Mouse (Mus musculus) stomach, embryonic 15.5 days (tissue): ENCODE measurements around the gene Bik. TPM values are rescaled to one million over a fixed set of nuclear protein-coding genes. Genes with fewer than 3 reads are reported as not detected.
A peak's percentile ranks its signal among the peaks of the same experiment; 100 is the strongest.
"Not testable (repeated sequence)": the region's sequence is repeated elsewhere in the genome, so short reads cannot be mapped to it uniquely, and the experiment has no call there.

Experiments used
- ATAC-seq: fragments of 200-750 bp; cut with Nextera tagmentation; 2 replicates; pipeline ENCODE4 v1.8.0; 2017; ENCODE audit warnings: low read depth, moderate number of reproducible peaks, moderate TSS enrichment; ENCODE audit not compliant: insufficient read depth, low FRiP score
- H3K27ac ChIP-seq: fragments of 300-500 bp; sonication (generic); 2 replicates; pipeline ENCODE4 v1.5.1; 2015; ENCODE audit warnings: mild to moderate bottlenecking, inconsistent platforms
- H3K27me3 ChIP-seq: fragments of 300-500 bp; sonication (generic); replicated peaks from 2 replicates; pipeline ENCODE4 v1.6.1; 2015; ENCODE audit warnings: inconsistent platforms
- H3K36me3 ChIP-seq: fragments of 300-500 bp; sonication (generic); 2 replicates; pipeline ENCODE4 v1.6.1; 2015; ENCODE audit warnings: inconsistent platforms
- H3K4me1 ChIP-seq: fragments of 300-500 bp; sonication (generic); 2 replicates; pipeline ENCODE4 v1.6.1; 2015; ENCODE audit warnings: inconsistent platforms
- H3K4me2 ChIP-seq: fragments of 300-500 bp; sonication (generic); 2 replicates; pipeline ENCODE4 v1.6.1; 2015; ENCODE audit warnings: mild to moderate bottlenecking, inconsistent platforms
- H3K4me3 ChIP-seq: fragments of 300-500 bp; sonication (generic); replicated peaks from 2 replicates; pipeline ENCODE4 v1.5.1; 2015; ENCODE audit warnings: inconsistent platforms
- H3K9ac ChIP-seq: fragments of 300-500 bp; sonication (generic); 2 replicates; pipeline ENCODE4 v1.6.1; 2015; ENCODE audit warnings: inconsistent platforms
- H3K9me3 ChIP-seq: fragments of 300-500 bp; sonication (generic); 2 replicates; pipeline ENCODE4 v1.6.1; 2016; ENCODE audit warnings: inconsistent platforms
- WGBS: fragments of 180-500 bp; shearing (Covaris S2); methylation state at CpG from one replicate; pipeline ENCODE4 v1.1.7; 2015; 5-methylcytosine and 5-hydroxymethylcytosine counted together
- polyA plus RNA-seq: library from polyadenylated mRNA; unstranded; fragments of >200 nt; fragmentation: Nextera tagmentation; extraction: Ambion mirVana; gene quantifications from 2 replicates; pipeline ENCODE4 v1.2.1, GENCODE M21; 2015

The Bik gene
- polyA plus RNA-seq, 1 experiment from 2014 or later: 5.8 TPM

DNA sequence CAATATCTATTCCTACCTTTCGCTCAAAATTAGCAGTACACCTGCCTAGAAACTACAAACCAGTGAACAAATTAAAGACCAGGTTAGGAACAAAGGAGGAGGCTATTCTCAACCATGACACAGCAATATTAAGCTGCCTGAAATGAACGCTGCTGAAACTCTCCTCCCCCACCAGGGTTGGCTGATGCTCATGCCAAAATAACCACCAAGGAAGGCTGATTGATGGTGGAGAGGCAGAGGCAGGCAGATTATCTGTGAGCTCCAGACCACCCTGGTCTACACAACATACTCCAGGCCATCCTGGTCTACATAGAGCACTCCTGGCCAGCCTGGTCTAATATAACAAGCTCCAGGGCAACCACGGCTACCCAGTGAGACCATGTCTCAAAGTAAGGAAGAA is 31.5 kb upstream of the Bik start:
- no peak overlapping the region for H3K4me3 ChIP-seq
- no peak overlapping the region for H3K27ac ChIP-seq
- H3K9me3 ChIP-seq: no peaks in the 10 kb centered on the region
- no peak overlapping the region for H3K9ac ChIP-seq
- peaks cover 16% of the 10 kb centered on the region for H3K36me3 ChIP-seq
- H3K27me3 ChIP-seq: no peaks in the 10 kb centered on the region
- H3K4me1 ChIP-seq: no peaks in the 10 kb centered on the region
- no peak overlapping the region for H3K4me2 ChIP-seq
- WGBS: 82% methylated on average over 3 of the region's 3 CpGs
- ATAC-seq: no peak

DNA sequence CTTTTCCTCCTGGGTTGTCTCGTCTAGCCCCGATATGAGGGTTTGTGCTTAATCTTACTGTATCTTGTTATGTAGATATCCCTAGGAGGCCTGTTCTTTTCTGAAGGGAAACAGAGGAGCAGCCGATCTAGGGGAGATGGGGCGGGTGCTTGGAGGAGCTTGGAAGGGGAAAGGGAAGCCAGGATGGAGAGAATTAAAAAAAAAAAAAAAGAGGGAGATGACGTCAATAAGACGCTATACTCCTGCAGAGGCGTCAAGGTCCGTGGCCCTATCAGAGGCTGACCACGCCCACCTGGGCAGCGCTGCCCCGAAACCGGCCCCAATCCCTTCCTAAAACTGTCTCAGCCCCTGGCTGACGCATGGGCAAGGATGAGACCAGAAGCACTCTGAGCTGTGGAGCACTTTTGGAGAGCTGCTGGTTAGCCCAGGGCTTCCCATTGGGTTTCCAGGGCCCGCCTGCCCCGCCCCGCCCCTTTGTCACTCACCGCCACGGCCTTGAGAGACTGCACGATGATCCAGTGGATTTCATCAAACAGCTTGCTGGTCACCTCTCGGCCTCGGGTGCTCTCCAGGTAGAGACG is 30.8 kb upstream of the Bik start:
- no peak overlapping the region for H3K27ac ChIP-seq
- H3K36me3 ChIP-seq: peaks cover 16% of the 10 kb centered on the region
- WGBS: 69% methylated on average over 22 of the region's 22 CpGs
- H3K9me3 ChIP-seq: no peaks in the 10 kb centered on the region
- no peak overlapping the region for H3K9ac ChIP-seq
- H3K4me3 ChIP-seq: no peak overlapping the region
- no peak for ATAC-seq
- H3K27me3 ChIP-seq: no peaks in the 10 kb centered on the region
- no peak overlapping the region for H3K4me2 ChIP-seq
- H3K4me1 ChIP-seq: no peaks in the 10 kb centered on the region

DNA sequence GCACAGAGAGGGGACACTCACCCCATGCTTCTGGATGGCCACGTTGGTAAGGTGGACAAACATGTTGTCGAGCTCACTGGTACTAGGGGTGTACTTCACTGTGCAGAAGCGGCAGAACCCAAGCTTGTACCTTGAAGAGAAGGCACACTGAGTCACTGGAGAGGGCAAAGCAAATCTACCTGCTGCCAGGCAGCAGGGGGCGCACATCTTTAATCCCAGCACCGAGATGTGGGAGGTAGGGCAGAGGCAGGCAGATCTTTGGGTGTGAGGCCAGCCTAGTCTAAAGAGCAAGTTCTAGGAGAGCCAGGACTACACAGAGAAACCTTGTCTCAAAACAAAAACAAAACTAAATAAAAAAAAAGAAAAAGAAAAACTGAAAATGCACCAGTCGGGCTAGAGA is 29.4 kb upstream of the Bik start:
- no peak for ATAC-seq
- Histone ChIP-seq H3K4me3 (no peak overlapping the region), H3K9ac (no peak overlapping the region), H3K27ac (no peak overlapping the region), H3K9me3 (no peaks in the 10 kb centered on the region), H3K4me1 (no peaks in the 10 kb centered on the region), H3K27me3 (no peaks in the 10 kb centered on the region), H3K4me2 (no peak overlapping the region), H3K36me3 (peaks cover 16% of the 10 kb centered on the region)
- WGBS: 88% methylated on average over 6 of the region's 6 CpGs

DNA sequence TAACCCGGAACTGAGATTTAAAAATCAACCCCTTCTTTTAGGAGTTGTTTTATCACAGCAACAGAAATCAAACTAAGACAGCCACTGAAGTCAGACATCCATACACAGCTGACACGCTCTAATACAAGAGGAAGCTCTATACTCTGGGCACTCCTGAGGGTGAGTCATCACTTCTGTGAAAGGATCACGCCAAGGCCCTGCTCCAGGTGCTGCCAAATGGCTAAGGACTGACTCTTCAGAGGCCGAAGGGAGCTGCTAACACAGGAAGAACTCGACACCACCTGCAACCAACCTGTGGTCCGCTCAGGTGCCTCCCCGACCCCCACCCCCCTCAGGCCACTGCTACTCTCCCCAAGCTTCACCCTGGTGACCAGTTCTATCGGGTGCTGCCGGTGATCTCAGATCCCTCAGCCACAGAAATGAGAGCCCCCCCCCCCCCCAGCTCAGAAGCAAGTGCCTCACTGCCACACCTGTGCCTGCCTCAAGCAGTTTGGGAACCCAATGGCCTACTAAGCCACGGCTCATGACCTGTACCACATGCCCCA is 27.4 kb upstream of the Bik start:
- no peak overlapping the region for H3K4me2 ChIP-seq
- H3K9me3 ChIP-seq: no peaks in the 10 kb centered on the region
- H3K4me3 ChIP-seq: no peak overlapping the region
- peaks cover 14% of the 10 kb centered on the region for H3K36me3 ChIP-seq
- no peak overlapping the region for H3K27ac ChIP-seq
- no peaks in the 10 kb centered on the region for H3K4me1 ChIP-seq
- WGBS: 86% methylated on average over 10 of the region's 10 CpGs
- ATAC-seq: no peak
- no peaks in the 10 kb centered on the region for H3K27me3 ChIP-seq
- H3K9ac ChIP-seq: no peak overlapping the region

DNA sequence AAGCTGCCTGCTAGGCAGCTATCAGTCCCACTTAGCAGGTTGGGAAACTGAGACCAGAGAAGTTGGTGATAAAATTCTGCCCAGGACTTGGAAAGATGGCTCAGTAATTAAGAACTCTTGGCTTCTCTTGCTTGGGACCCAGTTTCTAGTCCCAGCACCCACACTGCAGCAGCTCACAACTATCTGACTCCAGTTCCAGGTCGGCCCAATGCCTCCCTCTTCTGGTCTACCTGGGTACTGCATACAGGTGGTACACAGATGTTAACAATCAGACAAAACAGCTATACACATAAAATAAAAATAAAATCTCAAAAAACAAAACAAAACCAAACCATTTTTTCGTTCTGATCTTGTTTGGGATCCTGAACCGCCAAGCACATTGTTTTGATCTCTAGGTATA is 26.3 kb upstream of the Bik start:
- Histone ChIP-seq H3K27me3 (no peaks in the 10 kb centered on the region), H3K4me1 (no peaks in the 10 kb centered on the region), H3K4me2 (no peak overlapping the region), H3K9me3 (no peaks in the 10 kb centered on the region), H3K4me3 (no peak overlapping the region), H3K9ac (no peak overlapping the region), H3K36me3 (peaks cover 11% of the 10 kb centered on the region), H3K27ac (no peak overlapping the region)
- no peak for ATAC-seq
- 49% methylated on average over 3 of the region's 3 CpGs for WGBS

DNA sequence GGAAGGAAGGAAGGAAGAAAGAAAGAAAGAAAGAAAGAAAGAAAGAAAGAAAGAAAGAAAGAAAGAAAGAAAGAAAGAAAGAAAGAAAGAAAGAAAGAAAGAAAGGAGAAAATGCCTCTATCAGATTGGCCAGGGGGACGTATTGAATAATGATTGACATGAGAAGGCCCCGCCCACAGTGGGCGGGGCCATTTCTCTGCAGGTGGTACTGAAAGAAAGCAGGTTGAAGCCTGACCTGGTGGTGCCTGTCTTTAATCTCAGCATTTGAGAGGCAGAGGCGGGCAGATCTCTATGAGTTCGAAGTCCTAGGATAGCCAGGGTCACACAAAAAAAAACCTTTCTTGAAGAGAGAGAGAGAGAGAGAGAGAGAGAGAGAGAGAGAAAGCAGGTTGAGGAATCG is 25.2 kb upstream of the Bik start:
- H3K36me3 ChIP-seq, H3K27me3 ChIP-seq, ATAC-seq, H3K27ac ChIP-seq, H3K9ac ChIP-seq, H3K4me1 ChIP-seq, H3K9me3 ChIP-seq, H3K4me2 ChIP-seq, H3K4me3 ChIP-seq: not testable (repeated sequence)
- 72% methylated on average over 6 of the region's 6 CpGs for WGBS

DNA sequence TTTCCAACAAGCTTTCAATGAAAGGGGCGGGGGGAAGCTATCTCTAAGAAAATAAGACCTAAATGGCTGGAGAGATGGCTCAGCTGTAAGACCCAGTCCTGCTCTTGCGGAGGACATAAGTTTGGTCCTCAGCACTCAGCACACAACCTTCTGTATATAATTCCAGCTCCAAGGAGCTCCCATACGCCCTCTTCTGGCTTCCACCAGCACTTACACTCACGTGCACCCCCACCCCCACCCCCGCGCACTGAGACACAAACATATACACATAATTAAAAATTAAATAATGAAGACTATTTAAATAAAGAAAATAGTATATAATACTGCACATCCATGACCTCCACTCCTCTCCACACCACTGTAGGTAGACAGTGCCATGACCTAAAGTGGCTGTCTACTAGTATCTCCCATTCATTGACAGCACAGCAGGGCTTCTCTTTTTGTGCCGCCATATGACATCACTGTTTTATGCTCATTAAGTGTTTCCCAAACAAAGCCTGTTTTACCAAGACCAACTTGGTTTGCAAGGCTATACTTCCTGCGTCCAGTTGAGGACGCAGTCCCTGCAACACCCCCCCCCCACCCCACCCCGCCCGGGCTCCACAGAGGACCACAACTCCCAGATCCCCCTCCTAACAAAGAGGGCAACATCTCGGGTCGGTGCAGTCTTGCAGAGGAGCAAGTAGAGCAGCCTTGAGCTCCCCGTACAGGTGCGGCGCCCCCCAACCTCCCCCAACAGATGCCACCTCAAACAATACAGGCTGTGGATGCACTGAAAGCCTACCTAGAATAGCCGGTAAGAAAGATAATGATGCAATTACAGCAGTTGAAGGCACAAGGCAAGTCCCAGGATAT is 16.5 kb upstream of the Bik start:
- Histone ChIP-seq H3K4me3 (peak overlapping the region; percentile 54), H3K27me3 (no peaks in the 10 kb centered on the region), H3K9ac (peak overlapping the region; percentile 1; the same call in 1 of the 2 replicates), H3K4me2 (peak overlapping the region; percentile 81), H3K36me3 (no peaks in the 10 kb centered on the region), H3K9me3 (no peaks in the 10 kb centered on the region), H3K4me1 (peaks cover 3% of the 10 kb centered on the region; the same call in 1 of the 2 replicates), H3K27ac (peak overlapping the region; percentile 70)
- 25% methylated on average over 17 of the region's 17 CpGs for WGBS
- peak; percentile 63 for ATAC-seq

DNA sequence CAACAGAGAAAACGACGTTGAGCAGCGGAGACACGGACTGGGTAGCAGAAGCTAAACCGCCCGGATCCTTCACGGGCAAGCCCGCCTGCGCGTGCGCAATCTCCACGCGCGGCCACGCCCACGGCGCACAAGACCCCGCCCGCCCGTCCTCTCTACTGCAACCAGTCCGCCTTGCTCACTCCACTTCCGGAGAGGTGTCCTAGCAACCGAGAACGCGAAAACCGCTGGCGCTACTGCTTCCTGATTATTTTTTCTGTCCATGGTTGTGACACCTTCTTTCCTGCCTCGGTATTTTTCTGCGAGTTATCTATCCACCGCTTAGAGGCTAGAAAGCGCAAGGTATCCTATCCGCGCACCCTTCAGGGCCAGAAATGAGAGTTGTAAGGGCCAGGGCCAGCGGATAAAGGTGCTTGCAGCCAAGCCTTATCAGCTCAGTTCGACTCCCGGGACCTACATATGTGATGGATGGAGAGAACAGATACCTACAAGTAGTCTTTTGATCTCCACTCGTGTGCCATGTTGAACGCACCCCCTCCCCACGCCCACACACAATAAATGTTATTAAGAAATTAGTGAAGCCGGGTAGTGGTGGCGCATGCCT is 15.8 kb upstream of the Bik start, which contains the start of gene Ttll1:
TSS of gene Ttll1 (minus strand) at position 89 of the 601 bp plus-strand sequence.
- H3K4me2 ChIP-seq: peak within 1 kb of the TSS; percentile 81
- no peaks in the 10 kb centered on the region for H3K9me3 ChIP-seq
- H3K27me3 ChIP-seq: no peaks in the 10 kb centered on the region
- H3K9ac ChIP-seq: peak within 1 kb of the TSS; percentile 1; the same call in 1 of the 2 replicates
- no peaks in the 10 kb centered on the region for H3K36me3 ChIP-seq
- peak within 1 kb of the TSS; percentile 54 for H3K4me3 ChIP-seq
- peak; percentile 91 for ATAC-seq
- 9% methylated on average over 41 of the region's 41 CpGs for WGBS
- peaks cover 3% of the 10 kb centered on the region; the same call in 1 of the 2 replicates for H3K4me1 ChIP-seq
- H3K27ac ChIP-seq: peak within 1 kb of the TSS; percentile 70

DNA sequence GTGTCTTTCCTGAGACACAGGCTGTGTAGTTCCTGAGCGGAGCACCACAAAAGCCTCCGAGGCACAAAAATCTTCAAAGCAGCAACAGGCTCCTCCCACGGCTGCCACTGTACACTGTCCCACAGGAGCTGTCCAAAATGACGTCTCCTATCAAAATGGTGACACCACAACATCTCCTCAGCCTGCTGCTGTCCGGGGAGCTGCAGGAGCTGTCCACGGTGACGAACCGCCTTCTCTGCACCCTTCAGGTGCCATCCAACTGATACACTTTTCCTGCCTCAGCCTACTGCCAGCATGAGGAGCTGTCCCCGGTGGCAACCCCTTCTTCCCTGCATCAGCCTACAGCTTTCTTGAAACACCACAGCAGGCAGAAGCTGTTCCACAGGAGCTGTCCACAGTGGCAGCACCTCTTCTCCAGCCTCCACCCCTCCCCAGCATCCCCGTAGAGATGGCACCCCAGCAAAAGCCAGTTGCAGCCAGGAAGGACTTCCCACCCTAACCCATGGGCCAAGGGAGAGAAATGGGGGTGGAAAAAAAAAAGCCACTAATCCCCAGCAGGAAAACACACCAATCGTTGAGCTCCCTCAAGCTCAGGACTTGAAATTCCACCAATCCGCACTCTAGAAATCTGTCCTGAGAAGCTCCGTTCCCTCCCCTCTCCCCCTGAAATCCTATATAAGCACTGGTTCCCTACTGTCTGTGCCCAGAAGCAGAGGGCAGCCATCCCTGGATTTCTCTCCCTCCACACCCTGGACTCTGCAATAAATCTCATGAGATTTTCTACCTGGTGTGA is 14.0 kb upstream of the Bik start:
- no peaks in the 10 kb centered on the region for H3K27me3 ChIP-seq
- no peak overlapping the region for H3K4me3 ChIP-seq
- no peaks in the 10 kb centered on the region for H3K9me3 ChIP-seq
- H3K4me1 ChIP-seq: peaks cover 3% of the 10 kb centered on the region; the same call in 1 of the 2 replicates
- WGBS: 67% methylated on average over 13 of the region's 13 CpGs
- H3K36me3 ChIP-seq: no peaks in the 10 kb centered on the region
- no peak overlapping the region for H3K9ac ChIP-seq
- no peak for ATAC-seq
- no peak overlapping the region for H3K4me2 ChIP-seq
- no peak overlapping the region for H3K27ac ChIP-seq

DNA sequence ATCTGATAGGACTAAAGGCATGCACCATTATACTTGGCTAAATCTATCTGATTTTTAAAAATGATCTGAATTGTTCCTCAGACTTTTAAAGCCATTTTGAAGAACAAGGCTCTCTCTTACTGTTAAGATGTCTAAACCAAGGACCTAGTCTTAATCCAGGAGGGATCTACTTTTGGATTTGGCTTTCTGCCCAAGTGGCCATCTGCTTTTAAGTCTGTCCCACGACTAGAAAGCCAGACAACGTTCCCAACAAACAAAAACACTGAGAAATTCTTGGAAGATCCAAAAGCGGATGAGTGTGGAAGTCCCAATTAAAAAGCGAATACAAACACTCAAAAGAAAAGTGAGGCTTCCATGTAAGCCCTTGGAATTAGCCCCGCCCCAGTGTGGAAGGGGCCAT is 11.6 kb upstream of the Bik start:
- no peak for ATAC-seq
- Histone ChIP-seq H3K9ac (no peak overlapping the region), H3K36me3 (no peaks in the 10 kb centered on the region), H3K27ac (no peak overlapping the region), H3K4me3 (no peak overlapping the region), H3K9me3 (no peaks in the 10 kb centered on the region), H3K4me2 (no peak overlapping the region), H3K27me3 (no peaks in the 10 kb centered on the region), H3K4me1 (peaks cover 11% of the 10 kb centered on the region; the same call in 1 of the 2 replicates)
- WGBS: 60% methylated on average over 5 of the region's 5 CpGs

DNA sequence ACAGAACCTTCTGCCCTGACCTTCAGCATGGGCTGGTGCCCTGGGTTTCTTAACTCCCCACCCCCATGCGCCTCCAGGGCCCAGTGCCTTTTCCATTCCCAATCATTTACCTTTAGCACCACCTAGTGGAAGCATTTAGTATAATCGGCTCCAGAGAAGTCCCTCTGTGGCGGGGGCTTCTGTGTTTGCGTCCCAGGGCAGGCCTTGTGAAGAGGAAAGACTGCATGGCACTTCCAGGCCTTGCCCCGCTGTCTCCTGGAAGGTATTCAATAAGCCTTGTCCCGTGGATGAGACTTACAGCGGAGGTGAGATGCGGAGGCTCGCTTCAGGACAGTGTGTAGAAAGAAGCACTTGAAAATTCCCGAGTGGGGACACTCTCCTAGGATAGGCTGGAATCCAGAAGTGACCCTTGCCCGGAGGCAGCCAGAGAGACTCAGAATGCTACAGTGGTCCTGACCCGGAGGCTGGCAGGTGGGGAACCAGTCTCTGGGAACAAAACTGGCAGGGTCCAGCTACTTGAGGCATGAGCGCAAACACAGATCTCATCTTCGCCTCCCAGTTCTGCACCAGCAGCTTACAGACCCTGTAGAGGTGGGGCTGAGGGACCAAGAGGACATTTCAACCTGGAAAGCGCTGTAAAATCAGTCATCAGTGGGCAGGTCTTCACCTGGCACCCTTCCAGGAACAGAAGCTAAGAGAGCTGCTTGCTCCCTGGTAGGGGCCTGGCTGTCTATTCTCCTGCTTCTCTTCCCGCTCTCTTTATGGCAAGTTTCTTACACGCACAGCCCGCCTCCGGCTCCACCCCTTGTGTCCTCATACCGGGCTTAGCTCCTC is 8.2 kb upstream of the Bik start:
- ATAC-seq: peak; percentile 27; the same call in 1 of the 2 replicates
- no peaks in the 10 kb centered on the region for H3K36me3 ChIP-seq
- H3K27ac ChIP-seq: no peak overlapping the region
- H3K4me2 ChIP-seq: peak overlapping the region; percentile 32; the same call in 1 of the 2 replicates
- no peaks in the 10 kb centered on the region for H3K27me3 ChIP-seq
- no peak overlapping the region for H3K4me3 ChIP-seq
- H3K9me3 ChIP-seq: no peaks in the 10 kb centered on the region
- H3K9ac ChIP-seq: no peak overlapping the region
- H3K4me1 ChIP-seq: peaks cover 12% of the 10 kb centered on the region
- 30% methylated on average over 20 of the region's 20 CpGs for WGBS
